Mouse (Mus musculus) heart, embryonic 16.5 days (tissue): ENCODE results near the gene Ensa. TPM values are rescaled to one million over a fixed set of nuclear protein-coding genes. Genes with fewer than 3 reads are reported as not detected.

Experiments used
- ATAC-seq: fragments of 200-750 bp; cut with Nextera tagmentation; replicated peaks from 2 replicates; pipeline ENCODE4 v1.8.0; 2017; ENCODE audit warnings: moderate number of reproducible peaks; ENCODE audit not compliant: insufficient read depth, low FRiP score; ENCODE audit errors: extremely low read depth
- H3K27ac ChIP-seq: fragments of 300-500 bp; sonication (generic); 2 replicates; pipeline ENCODE4 v1.5.1; 2014; ENCODE audit warnings: mild to moderate bottlenecking, low read length, control low read depth, moderate library complexity
- H3K27me3 ChIP-seq: fragments of 300-500 bp; sonication (generic); 2 replicates; pipeline ENCODE4 v1.6.1; 2014; ENCODE audit warnings: low read length, mixed read lengths; ENCODE audit not compliant: control insufficient read depth, insufficient read depth
- H3K36me3 ChIP-seq: fragments of 300-500 bp; sonication (generic); 2 replicates; pipeline ENCODE4 v1.6.1; 2014; ENCODE audit not compliant: control insufficient read depth, insufficient read depth
- H3K4me1 ChIP-seq: fragments of 300-500 bp; sonication (generic); 2 replicates; pipeline ENCODE4 v1.6.1; 2014; ENCODE audit warnings: low read length, mixed read lengths; ENCODE audit not compliant: control insufficient read depth, insufficient read depth
- H3K4me2 ChIP-seq: fragments of 300-500 bp; sonication (generic); 2 replicates; pipeline ENCODE4 v1.6.1; 2014; ENCODE audit warnings: low read depth, mild to moderate bottlenecking, control low read depth, low read length
- H3K4me3 ChIP-seq: fragments of 300-500 bp; sonication (generic); 2 replicates; pipeline ENCODE4 v1.5.1; 2014; ENCODE audit warnings: mild to moderate bottlenecking, control low read depth, low read length
- H3K9ac ChIP-seq: fragments of 300-500 bp; sonication (generic); 2 replicates; pipeline ENCODE4 v1.6.1; 2014; ENCODE audit warnings: low read length, control low read depth
- H3K9me3 ChIP-seq: fragments of 300-500 bp; sonication (generic); replicated peaks from 2 replicates; pipeline ENCODE4 v1.6.1; 2016; ENCODE audit warnings: low read length; ENCODE audit not compliant: control insufficient read depth
- WGBS: fragments of 180-500 bp; shearing (Covaris S2); extraction: QIAGEN DNeasy Blood & Tissue Kit; methylation state at CpG from one replicate; pipeline ENCODE4 v1.1.7; 2014; 5-methylcytosine and 5-hydroxymethylcytosine counted together
- polyA plus RNA-seq: library from polyadenylated mRNA; unstranded; fragments of >200 nt; fragmentation: Nextera tagmentation; extraction: Ambion mirVana; gene quantifications from 2 replicates; pipeline ENCODE4 v1.2.1, GENCODE M21; 2015

Gene Ensa
- polyA plus RNA-seq, 1 experiment from 2014 or later = 53.0 TPM

- ATAC-seq = peak; percentile 20; the same call in 1 of the 2 replicates
- no peak overlapping the region for H3K4me2 ChIP-seq
- H3K27ac ChIP-seq = peak overlapping the region; percentile 70
- H3K9me3 ChIP-seq = no peaks in the 10 kb centered on the region
- peaks cover 41% of the 10 kb centered on the region for H3K36me3 ChIP-seq
- no peaks in the 10 kb centered on the region for H3K27me3 ChIP-seq
- WGBS = 63% methylated on average over 12 of the region's 12 CpGs
- H3K4me3 ChIP-seq = no peak overlapping the region
- H3K4me1 ChIP-seq = no peaks in the 10 kb centered on the region
- H3K9ac ChIP-seq = no peak overlapping the region
These were observed 8.1 kb downstream of the Ensa start for GRCm38 (mm10) chr3:95632648-95633588.

GRCm38 (mm10) chr3:95635636-95636035, 10.8 kb downstream of the Ensa start:
- Histone ChIP-seq H3K27me3 (no peaks in the 10 kb centered on the region), H3K9ac (no peak overlapping the region), H3K36me3 (peaks cover 30% of the 10 kb centered on the region), H3K4me1 (no peaks in the 10 kb centered on the region), H3K27ac (0 out of 2 replicates have a peak overlapping the region, but pooled peaks have one; percentile 27), H3K4me3 (no peak overlapping the region), H3K9me3 (no peaks in the 10 kb centered on the region), H3K4me2 (no peak overlapping the region)
- 69% methylated on average over 4 of the region's 4 CpGs for WGBS
- no peak for ATAC-seq

GRCm38 (mm10) chr3:95636072-95636471, 11.3 kb downstream of the Ensa start:
- Histone ChIP-seq H3K4me2 (no peak overlapping the region), H3K36me3 (peaks cover 26% of the 10 kb centered on the region), H3K4me1 (no peaks in the 10 kb centered on the region)

GRCm38 (mm10) chr3:95639694-95640093, 14.9 kb downstream of the Ensa start:
- H3K36me3 ChIP-seq = peaks cover 8% of the 10 kb centered on the region

More at GRCm38 (mm10) chr3:95636072-95636471, 11.3 kb downstream of the Ensa start:
- no peak overlapping the region for H3K4me3 ChIP-seq
- no peak for ATAC-seq
- H3K9ac ChIP-seq = no peak overlapping the region
- 57% methylated on average over 4 of the region's 4 CpGs for WGBS
- H3K27me3 ChIP-seq = no peaks in the 10 kb centered on the region
- H3K27ac ChIP-seq = no peak overlapping the region
- no peaks in the 10 kb centered on the region for H3K9me3 ChIP-seq

GRCm38 (mm10) chr3:95643097-95643496, 18.3 kb downstream of the Ensa start:
- 76% methylated on average over 7 of the region's 7 CpGs for WGBS
- no peak overlapping the region for H3K4me2 ChIP-seq
- H3K36me3 ChIP-seq = peaks cover 3% of the 10 kb centered on the region; the same call in 1 of the 2 replicates
- peaks cover 3% of the 10 kb centered on the region; the same call in 1 of the 2 replicates for H3K4me1 ChIP-seq
- no peaks in the 10 kb centered on the region for H3K9me3 ChIP-seq
- H3K27ac ChIP-seq = no peak overlapping the region
- H3K9ac ChIP-seq = no peak overlapping the region
- H3K27me3 ChIP-seq = no peaks in the 10 kb centered on the region
- H3K4me3 ChIP-seq = no peak overlapping the region
- no peak for ATAC-seq

More at GRCm38 (mm10) chr3:95639694-95640093, 14.9 kb downstream of the Ensa start:
- Histone ChIP-seq H3K9ac (no peak overlapping the region), H3K27ac (no peak overlapping the region), H3K27me3 (no peaks in the 10 kb centered on the region), H3K4me2 (no peak overlapping the region), H3K4me1 (no peaks in the 10 kb centered on the region), H3K4me3 (no peak overlapping the region), H3K9me3 (no peaks in the 10 kb centered on the region)
- 96% methylated on average over 1 of the region's 1 CpGs for WGBS
- no peak for ATAC-seq

- Histone ChIP-seq H3K4me2 (no peak overlapping the region), H3K4me3 (no peak overlapping the region), H3K27me3 (no peaks in the 10 kb centered on the region), H3K27ac (peak overlapping the region; percentile 43), H3K9ac (no peak overlapping the region), H3K9me3 (no peaks in the 10 kb centered on the region), H3K36me3 (no peaks in the 10 kb centered on the region), H3K4me1 (peaks cover 7% of the 10 kb centered on the region)
- 59% methylated on average over 10 of the region's 10 CpGs for WGBS
- ATAC-seq = 0 out of 2 replicates have a peak, but pooled peaks have one; percentile 37
These were observed 20.8 kb downstream of the Ensa start for GRCm38 (mm10) chr3:95645313-95646235.

- ATAC-seq = no peak
- H3K27ac ChIP-seq = no peak overlapping the region
- no peaks in the 10 kb centered on the region for H3K9me3 ChIP-seq
- H3K36me3 ChIP-seq = no peaks in the 10 kb centered on the region
- no peak overlapping the region for H3K4me3 ChIP-seq
- H3K4me2 ChIP-seq = no peak overlapping the region
- 87% methylated on average over 5 of the region's 5 CpGs for WGBS
- H3K9ac ChIP-seq = no peak overlapping the region
- H3K4me1 ChIP-seq = peaks cover 14% of the 10 kb centered on the region
- H3K27me3 ChIP-seq = no peaks in the 10 kb centered on the region
These were observed 23.2 kb downstream of the Ensa start for GRCm38 (mm10) chr3:95648016-95648415.

- H3K4me3 ChIP-seq = no peak overlapping the region
- peaks cover 19% of the 10 kb centered on the region for H3K4me1 ChIP-seq
- no peaks in the 10 kb centered on the region for H3K36me3 ChIP-seq
- H3K4me2 ChIP-seq = no peak overlapping the region
- no peak overlapping the region for H3K9ac ChIP-seq
- no peaks in the 10 kb centered on the region for H3K9me3 ChIP-seq
- H3K27me3 ChIP-seq = no peaks in the 10 kb centered on the region
- peak overlapping the region; percentile 75 for H3K27ac ChIP-seq
- peak; percentile 46 for ATAC-seq
- WGBS = 49% methylated on average over 6 of the region's 6 CpGs
These were observed 25.7 kb downstream of the Ensa start for GRCm38 (mm10) chr3:95650276-95651032.
